Mouse (Mus musculus) layer of hippocampus, adult 2 months (tissue): ENCODE results near the gene Ugt1a5. TPM values are rescaled to one million over a fixed set of nuclear protein-coding genes. Genes with fewer than 3 reads are reported as not detected.

ENCODE experiments used
- DNase-seq, 2 experiments: peaks; one replicate each; pipeline ENCODE4 v3.0.0; 2022; ENCODE audit warnings: low spot score in 2 of 2
- H3K27ac ChIP-seq: fragments of 200-600 bp; 2 replicates; pipeline ENCODE4 v1.8.1; 2022
- H3K4me3 ChIP-seq: fragments of 200-600 bp; 2 replicates; pipeline ENCODE4 v1.8.1; 2022; ENCODE audit warnings: mild to moderate bottlenecking
- CTCF ChIP-seq: fragments of 200-600 bp; conservative IDR thresholded peaks from 2 replicates; pipeline ENCODE4 v1.8.1; 2022; ENCODE audit warnings: antibody characterized with exemption, mild to moderate bottlenecking, moderate library complexity
- total RNA-seq, 2 experiments: library from RNA; stranded (reverse); gene quantifications; 2 replicates each; pipeline ENCODE4 v1.2.3; 2021

The Ugt1a5 gene
- total RNA-seq, 2 experiments from 2014 or later, result 0.44 TPM; not detected in 1

DNA sequence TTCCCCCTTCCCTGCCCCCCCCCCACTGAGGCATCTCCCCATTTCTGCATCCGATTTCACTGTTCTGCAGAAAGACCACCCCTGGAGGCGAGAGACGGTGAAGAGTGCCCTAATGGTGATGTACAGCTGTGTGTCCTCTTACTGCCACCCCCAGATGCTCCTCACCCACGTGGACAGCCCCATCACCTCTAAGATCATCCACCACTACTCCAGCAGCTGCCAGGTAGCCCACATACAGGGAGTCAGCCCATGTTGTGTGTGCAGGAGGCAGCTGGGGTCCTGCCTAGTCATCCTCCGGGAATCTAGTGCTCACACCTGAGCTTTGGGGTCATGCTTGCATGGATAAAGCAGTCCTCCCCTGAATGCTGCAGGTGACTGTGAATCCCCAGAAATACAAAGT is 78.0 kb downstream of the Ugt1a5 start:
- Histone ChIP-seq H3K27ac (no peak overlapping the region), H3K4me3 (no peak overlapping the region)
- no peak for DNase-seq
- no peak for TF ChIP-seq CTCF

DNA sequence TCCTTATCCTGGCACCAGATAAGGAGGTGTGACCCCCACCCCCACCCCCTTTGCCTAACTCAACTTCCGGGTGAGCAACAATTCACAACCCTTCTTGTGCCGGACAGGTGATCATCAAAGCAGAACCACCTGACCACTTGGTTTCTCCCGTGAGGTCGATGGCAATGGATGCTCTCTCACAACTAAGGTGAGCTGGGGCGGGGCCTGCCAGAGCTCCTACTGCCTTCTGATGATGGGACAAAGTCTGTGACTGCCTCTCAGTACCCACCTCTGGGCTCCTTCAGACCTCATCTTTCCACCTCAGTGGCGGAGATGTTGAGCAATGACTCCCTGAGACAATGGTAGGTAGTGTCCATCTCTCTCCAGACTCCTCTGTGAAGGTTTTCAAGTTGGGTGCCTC is 80.1 kb downstream of the Ugt1a5 start:
- Histone ChIP-seq H3K4me3 (no peak overlapping the region), H3K27ac (no peak overlapping the region)
- DNase-seq, result no peak
- TF ChIP-seq CTCF, result no peak

DNA sequence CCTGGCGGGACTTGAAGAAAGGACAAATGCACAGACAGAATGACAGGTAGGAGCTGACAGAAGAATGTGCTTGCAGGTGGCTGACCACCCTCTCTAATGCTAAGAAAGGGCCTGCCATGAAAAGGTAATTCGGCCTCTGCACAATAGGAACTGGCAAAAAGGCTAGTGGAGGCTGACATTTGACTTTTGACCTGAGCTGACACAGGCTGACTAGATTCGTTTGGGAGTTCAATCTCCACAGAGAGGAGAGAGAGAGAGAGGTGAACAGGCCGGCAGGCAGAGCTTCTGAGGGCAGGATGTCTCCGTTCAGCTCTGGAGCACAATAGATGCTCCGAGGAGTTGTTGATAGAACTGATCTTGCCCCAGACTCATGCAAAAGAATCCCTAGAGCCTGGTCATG is 80.6 kb downstream of the Ugt1a5 start:
- Histone ChIP-seq H3K27ac (no peak overlapping the region), H3K4me3 (no peak overlapping the region)
- no peak for TF ChIP-seq CTCF
- DNase-seq, result no peak

DNA sequence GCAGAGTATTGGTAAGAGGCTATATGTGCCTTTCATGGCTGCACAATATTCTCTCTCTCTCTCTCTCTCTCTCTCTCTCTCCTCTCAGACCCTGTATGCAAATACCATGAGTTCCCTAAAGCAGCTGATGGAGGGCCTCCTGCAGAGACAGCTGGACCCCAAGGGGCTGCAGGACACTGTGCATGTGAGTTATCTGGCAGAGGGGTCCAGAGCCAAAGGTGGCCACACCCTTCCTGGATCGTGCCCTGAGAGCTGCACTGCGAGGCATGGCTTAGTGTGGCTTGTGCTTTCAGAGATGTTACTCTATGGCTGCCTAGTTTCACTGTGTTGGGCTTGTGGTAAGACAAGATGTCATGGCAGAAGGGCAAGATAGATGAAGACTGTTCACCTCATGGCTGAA is 81.8 kb downstream of the Ugt1a5 start:
- TF ChIP-seq CTCF, result no peak
- H3K27ac ChIP-seq, result no peak overlapping the region
- DNase-seq, result no peak
- no peak overlapping the region for H3K4me3 ChIP-seq

DNA sequence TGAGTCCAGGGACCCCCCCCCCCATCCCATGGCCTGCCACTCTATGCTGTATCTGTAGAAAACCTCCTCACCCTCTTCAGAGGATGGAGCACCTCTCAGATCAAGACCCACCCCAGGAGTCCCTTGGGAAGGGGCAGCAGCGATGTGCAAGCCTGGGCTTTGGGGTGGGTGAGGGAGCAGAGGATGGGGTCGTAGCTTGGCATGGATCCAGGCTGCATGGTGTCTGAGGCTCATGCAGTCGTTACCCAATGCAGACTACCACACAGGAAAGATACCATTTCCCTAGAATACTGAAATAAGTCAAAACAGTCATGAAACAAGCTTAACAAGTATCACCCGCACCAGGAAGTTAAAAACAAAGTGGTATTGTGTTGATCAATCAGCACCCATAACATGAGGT is 82.8 kb downstream of the Ugt1a5 start:
- Histone ChIP-seq H3K4me3 (no peak overlapping the region), H3K27ac (no peak overlapping the region)
- no peak for TF ChIP-seq CTCF
- DNase-seq, result no peak

DNA sequence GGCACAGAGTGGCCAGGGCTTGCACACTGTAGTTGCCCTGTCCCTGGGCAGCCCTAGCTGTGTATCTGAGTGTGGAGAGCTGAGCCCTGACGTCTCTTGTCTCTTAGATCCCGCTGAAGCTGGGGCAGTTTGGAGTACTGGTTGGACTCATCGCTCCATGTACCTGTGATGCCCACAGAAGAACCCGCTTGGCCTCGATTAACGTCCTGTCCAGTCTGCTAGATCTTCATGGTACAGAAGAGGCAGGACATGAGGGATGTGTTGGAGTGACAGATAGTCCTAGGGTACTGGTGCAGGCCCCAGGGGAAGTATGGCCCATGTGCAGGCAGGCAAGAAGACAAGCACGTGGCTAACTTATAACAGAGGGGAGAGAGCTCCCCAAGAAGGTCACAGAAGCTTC is 83.8 kb downstream of the Ugt1a5 start:
- Histone ChIP-seq H3K27ac (no peak overlapping the region), H3K4me3 (no peak overlapping the region)
- DNase-seq, result no peak
- no peak for TF ChIP-seq CTCF

DNA sequence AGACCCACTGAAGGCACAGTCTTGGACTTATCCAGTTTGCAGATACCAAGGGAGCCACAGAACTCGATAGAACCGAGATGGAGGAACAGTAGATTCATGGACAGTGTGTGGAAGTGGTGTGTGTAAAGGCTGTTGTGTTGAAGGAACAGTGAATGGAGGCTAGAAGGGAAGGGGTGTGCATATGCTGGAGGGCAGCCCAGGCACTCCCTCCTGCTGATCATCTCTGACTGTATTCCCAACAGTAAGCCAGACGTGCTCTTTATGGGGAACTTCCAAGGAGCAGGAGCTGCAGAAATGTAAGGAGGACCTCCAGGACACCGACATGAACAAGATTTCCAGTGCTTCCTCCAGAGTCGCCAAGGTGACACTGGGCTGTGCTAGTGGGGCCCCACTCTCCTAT is 84.2 kb downstream of the Ugt1a5 start:
- H3K4me3 ChIP-seq, result no peak overlapping the region
- no peak for TF ChIP-seq CTCF
- no peak overlapping the region for H3K27ac ChIP-seq
- DNase-seq, result no peak

DNA sequence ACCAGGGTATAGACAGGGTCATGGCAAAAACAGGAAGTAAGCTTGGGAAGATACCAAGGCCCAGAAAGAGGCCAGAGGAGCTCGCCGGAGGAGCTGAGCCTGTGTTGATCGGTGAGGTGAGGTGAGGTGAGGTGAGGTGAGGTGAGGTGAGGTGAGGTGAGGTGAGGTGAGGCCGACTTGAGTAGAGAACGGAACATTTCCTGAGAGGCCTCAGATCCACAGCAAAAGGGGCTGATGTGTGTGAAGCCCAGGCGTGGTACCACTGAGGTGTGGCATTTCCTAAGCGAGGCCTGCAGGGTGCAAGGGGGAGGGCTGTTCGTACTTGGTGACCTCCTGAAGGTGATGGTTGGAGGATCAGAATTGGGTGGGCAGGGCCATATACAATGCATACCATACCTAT is 87.3 kb downstream of the Ugt1a5 start:
- no peak for DNase-seq
- TF ChIP-seq CTCF, result no peak
- Histone ChIP-seq H3K4me3 (no peak overlapping the region), H3K27ac (no peak overlapping the region)

DNA sequence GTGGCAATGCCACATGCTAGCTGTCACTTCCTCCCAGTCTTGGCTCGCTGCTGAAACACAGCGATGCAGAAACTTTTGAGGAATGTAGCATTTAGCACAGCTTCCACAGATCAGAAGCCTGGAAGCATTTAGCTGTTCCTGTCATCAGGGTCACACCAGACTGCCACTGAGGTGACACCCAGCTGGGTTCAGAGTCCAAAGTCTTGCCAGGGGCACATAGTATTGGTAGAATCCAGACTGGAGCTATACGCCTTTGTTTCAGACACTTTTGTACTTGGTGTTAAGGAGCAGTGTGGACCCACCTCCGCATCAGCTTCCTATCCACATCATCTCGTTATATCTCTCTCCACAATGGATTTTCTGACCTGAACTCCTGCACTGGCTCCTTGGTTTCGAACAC is 87.7 kb downstream of the Ugt1a5 start:
- Histone ChIP-seq H3K4me3 (no peak overlapping the region), H3K27ac (no peak overlapping the region)
- no peak for DNase-seq
- TF ChIP-seq CTCF, result no peak

DNA sequence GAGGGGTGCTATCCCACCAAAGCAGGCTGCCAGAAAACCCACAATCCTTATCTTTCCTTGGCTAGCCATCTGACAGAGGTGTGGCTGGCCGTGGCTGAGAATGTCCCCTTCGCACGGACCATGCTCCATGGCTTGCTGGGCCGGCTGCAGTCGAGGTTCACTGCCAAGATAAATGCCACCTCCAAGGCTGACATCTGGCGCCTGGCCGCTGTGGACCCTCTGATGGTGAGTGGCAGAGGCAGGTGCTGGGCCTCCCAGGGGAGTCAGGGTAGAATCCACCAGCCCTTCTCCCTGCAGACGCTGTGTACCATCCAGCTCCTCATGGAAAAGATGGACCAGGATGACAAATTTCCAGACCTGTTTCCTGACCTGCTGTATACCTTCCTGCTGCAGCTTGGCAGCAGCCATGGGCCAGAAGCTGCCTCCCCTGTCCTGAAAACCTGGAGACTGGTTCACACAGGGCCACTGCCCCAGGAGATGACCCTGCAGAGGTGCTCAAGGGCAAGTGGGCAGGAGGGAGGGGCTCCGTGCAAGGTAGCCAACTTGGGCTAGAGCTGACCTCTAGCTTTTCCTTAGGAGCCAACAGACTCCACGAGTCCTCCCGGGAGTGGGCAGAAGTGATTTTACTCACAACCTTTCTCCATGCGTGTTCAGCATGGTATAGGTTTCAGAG is 89.1 kb downstream of the Ugt1a5 start:
- TF ChIP-seq CTCF, result no peak
- no peak overlapping the region for H3K27ac ChIP-seq
- no peak overlapping the region for H3K4me3 ChIP-seq
- DNase-seq, result no peak

DNA sequence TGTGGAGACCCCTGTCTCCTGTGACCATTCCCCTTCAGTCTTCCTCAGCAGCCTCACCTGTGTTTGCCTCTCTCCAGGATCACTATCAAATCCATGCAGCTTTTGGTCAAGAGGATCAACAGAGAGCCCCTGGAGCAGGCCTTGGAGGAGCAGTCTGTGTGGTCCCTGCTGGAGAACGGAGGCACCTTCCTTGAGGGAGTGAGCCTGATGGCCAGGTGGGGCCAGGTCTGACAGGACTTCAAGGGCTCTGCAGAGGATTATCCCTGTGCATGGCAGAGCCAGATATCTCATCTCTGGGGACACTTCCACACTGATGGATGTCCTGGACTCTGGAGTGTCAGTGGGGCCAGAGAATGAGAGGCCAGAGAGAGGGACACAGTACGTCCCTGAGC is 89.7 kb downstream of the Ugt1a5 start:
- Histone ChIP-seq H3K27ac (no peak overlapping the region), H3K4me3 (no peak overlapping the region)
- no peak for DNase-seq
- TF ChIP-seq CTCF, result no peak

DNA sequence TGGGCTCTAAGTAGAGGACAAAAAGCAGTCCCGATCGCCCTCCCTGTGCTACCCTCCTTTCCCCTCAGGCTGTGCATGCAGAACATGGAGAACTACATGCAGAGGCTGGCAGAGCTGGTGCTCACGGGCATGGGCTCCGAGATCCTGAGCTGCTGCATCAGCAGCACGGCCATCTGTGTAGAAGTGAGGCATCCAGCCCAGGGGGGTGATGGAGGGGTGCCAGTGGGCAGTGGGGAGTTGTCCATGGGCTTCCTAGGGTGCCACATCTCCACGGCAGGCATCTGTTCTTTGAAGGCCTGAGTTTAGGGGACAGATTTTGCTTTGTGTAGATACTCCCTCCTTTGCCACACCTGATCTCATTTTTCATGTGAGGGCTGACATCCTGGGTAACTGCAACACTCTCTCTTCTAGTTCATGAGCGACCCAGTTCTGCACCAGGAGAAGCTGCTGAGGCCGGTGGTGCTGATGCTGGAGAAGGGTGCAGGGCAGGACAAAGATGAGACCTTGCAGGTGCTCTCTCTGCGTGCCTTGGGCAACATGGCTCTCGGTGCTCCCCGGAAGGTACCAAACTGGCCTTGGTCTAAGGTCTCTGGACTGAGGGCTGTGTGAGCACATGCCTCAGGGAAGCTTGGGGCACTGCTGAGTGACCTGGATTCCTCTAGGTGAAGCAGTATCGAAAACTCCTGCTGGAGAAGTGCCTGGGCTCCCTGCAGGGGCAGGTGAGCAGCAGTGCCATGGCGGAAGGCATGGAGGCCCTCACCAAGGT is 90.4 kb downstream of the Ugt1a5 start:
- TF ChIP-seq CTCF, result no peak
- H3K27ac ChIP-seq, result no peak overlapping the region
- no peak for DNase-seq

DNA sequence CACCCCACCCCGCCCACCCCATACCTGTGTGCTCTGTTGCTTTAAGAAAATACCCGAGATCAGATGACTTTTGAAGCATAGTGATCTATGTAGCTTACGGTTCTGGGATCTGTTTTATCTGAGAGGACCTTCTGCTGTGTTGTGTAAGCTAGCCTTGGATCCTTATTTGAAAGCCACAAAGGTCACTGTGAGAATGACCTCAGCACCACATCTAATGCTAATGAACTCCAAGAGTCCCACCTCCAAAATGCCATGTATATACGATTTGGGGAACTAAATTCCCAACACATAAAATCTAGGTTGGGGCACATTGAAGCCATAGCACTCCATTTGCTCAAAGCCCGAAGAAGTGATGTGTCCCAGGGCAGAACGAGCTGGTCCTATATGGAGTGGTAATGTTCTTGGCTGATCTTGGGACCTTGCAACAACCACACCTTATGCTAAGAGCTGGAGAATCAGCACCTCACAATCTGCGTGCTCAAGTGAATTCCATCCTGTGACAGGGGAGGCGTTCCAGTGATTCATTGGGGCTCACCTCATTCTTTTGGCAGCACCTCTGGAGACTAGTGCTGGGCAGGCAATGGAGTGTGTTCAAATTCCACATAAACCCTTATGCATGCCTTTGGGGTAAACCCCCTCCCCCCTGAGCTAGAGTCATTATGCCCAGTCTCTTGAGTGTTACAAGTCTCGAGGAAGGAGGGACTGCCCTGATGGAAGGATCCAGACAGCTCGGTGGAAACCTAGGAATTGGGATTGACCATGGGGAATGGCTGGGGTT is 91.3 kb downstream of the Ugt1a5 start:
- Histone ChIP-seq H3K27ac (no peak overlapping the region), H3K4me3 (no peak overlapping the region)
- DNase-seq, result no peak
- no peak for TF ChIP-seq CTCF

More for the DNA sequence above, 90.4 kb downstream of the Ugt1a5 start:
- H3K4me3 ChIP-seq, result no peak overlapping the region
